Mouse (Mus musculus): Measurements from ENCODE around the gene Clrn3. TPM values are rescaled to one million over a fixed set of nuclear protein-coding genes. Genes with fewer than 3 reads are reported as not detected.

Gene Clrn3
- total RNA-seq, 1 experiment from 2014 or later, result not detected

DNA sequence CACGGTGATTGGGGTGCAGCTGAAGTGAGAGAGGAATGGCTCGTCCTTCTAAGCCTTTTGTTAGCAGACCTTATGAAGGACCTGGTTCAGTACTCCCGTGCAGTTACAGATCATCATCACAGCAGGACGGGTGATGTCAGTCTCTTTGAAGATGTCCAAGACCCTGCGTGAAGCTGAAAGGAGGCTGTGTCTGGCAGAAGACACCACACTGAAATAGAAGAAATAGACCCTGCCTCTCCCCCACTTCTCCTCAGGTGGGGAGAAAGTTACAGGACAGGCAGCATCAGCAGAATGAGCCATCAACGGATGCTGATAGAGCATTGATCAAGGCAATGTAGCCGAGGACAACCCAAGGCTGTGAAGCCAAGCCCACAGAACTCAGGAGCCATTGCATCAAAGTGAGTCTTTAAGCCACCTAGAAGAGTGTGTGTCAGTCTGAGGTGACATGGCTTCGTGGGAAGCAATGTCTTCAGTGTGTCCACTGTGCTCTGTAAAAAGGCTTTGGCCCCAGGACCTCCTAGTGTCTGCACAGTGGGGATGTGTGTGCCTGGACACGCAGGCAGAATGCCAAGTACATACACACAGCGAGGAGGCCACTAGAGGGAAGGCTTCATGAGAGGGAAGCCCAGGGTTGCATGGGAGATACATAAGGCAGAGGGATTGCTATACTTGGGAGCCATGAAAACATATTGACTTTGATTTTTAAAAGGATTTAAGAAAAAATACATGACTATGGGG, 41.6 kb downstream of the Clrn3 start:
- DNase-seq, result no peak

- peak; percentile 38 for DNase-seq
These were observed 42.6 kb downstream of the Clrn3 start for GRCm38 (mm10) chr7:135485796-135486410.

- no peak for DNase-seq
These were observed 43.2 kb downstream of the Clrn3 start for GRCm38 (mm10) chr7:135485116-135485795.

- DNase-seq, result no peak
These were observed 44.1 kb downstream of the Clrn3 start for GRCm38 (mm10) chr7:135484341-135484740.

DNA sequence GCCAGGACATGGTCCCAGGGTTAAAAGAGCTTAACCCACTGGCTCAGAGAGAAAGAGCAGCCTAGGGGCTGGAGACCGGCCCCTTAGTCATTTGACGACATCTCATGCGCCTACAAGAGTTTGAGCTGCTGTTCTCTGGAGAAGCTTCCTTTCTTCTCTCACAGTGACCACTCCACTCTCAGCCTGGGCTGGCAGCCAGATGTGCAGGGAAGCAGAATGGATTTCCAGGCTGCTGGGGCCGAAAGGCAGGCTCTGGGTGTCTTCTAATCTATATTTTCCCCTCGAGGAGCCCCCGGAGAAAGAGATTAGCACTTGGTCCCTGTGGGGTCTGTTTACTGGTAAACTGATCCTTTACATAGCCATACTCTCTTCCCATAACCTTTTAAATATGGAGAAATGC, 44.7 kb downstream of the Clrn3 start:
- DNase-seq, result no peak

- DNase-seq, result no peak
These were observed 47.3 kb downstream of the Clrn3 start for GRCm38 (mm10) chr7:135481150-135481549.

GRCm38 (mm10) chr7:135479912-135480311, 48.5 kb downstream of the Clrn3 start:
- DNase-seq, result no peak

DNA sequence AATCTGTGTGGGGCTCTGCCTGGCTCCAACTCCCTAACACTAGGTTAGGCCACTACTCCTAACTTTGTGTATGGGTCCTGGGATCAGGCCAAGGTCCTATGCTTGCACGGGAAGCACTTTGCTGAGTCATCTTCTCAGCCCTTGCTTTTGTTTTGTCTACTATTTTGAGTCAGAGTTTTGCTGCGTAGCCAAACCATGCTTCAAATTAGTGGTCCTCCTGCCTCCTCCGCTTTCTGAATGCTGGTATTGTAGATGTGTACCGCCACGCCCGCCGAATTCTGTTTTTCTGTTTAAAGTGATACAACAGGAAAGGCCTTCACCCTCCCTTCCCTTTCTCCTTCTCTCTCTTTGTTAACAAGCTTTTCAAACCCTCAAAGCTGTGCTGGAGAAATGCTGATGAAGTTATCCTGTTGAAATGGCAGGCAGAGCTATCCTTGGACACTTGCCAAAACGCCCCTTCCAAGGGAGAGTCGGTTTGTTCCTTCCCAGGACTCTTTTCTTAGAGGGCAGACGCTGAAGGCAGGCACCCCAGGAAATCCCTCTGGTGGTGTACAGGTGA, 49.1 kb downstream of the Clrn3 start:
- peak; percentile 47 for DNase-seq

GRCm38 (mm10) chr7:135477256-135477655, 51.2 kb downstream of the Clrn3 start:
- no peak for DNase-seq

GRCm38 (mm10) chr7:135475981-135476380, 52.5 kb downstream of the Clrn3 start:
- no peak for DNase-seq

- DNase-seq, result no peak
These were observed 58.1 kb downstream of the Clrn3 start for GRCm38 (mm10) chr7:135470319-135470718.

- no peak for DNase-seq
These were observed 59.8 kb downstream of the Clrn3 start for GRCm38 (mm10) chr7:135468631-135469030.

GRCm38 (mm10) chr7:135465293-135465692, 63.2 kb downstream of the Clrn3 start:
- no peak for DNase-seq

DNA sequence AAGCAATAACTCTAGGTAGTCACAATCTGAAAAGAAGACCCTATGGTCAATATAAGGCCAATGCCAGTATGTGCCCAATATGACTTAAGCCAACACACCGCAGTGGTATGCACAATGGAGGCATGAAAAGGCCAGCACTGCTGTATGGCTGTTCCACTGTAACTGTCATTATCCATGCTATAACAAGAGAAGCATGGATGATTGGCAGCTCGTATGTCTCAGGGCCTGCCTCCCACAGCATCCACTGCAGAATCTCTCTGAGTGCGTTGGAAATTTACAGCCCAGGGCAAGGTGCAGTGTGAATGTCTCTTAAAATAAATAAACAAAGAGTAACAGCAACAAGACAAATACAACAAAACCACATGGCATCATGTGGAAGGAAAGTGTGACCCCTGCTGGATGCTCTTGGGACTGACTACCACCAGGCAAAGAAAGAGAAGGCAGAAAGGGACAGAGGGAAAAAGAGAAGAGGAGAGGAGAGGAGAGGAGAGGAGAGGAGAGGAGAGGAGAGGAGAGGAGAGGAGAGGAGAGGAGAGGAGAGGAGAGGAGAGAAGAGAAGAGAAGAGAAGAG, 63.7 kb downstream of the Clrn3 start:
- peak; percentile 46 for DNase-seq

Small RNA genes lying within 50 kb of the gene (microRNA-seq; reads per million reads assigned to microRNA genes)
- 0 reads per million in 2 experiments for gene Mir1962

Other genes with a start within 250 kb of the Clrn3 start
- not detected in 2 replicates for gene Foxi2, start 118.3 kb downstream of the Clrn3 start, total RNA-seq (2021)
- gene Ptpre, start 8.8 kb upstream of the Clrn3 start, total RNA-seq (2021), result 6.5 and 8.1 TPM in 2 replicates
- gene Mki67, start 187.7 kb upstream of the Clrn3 start, total RNA-seq (2021), result 16.4 and 23.0 TPM in 2 replicates

Measured in adrenal gland, postnatal 25 days (tissue).